8 mouse cellular contexts compared by ENCODE assay signal in genomic region chr14:33632790-33633372, GRCm38 (mm10). TPM values are rescaled to one million over a fixed set of nuclear protein-coding genes. Genes with fewer than 3 reads are reported as not detected.
DNase-seq lines count a peak whose midpoint lies in the region; ATAC-seq lines count a peak whose summit lies in the region.

No protein-coding gene starts in this region.

- H3K27me3 ChIP-seq in hindbrain, embryonic 10.5 days (ENCODE audit: insufficient read depth, poor library complexity, severe bottlenecking), result no peaks in the 10 kb centered on the region
- H3K27me3 ChIP-seq in hindbrain, embryonic 13.5 days, result no peaks in the 10 kb centered on the region
- H3K27me3 ChIP-seq in forebrain, embryonic 16.5 days (replicated peaks; ENCODE audit: control insufficient read depth, insufficient read depth, low read length), result no peaks in the 10 kb centered on the region

- peak; percentile 21 for DNase-seq in hindbrain, embryonic 10.5 days (ENCODE audit: low spot score)
- DNase-seq in R1 (ENCODE audit: low read depth, low spot score) (peak; percentile 13), liver (peak; percentile 11)
- peak; percentile 42 to 70 for DNase-seq in right cerebral cortex, adult 2 months (ENCODE audit: low spot score in 2 of 2)
- DNase-seq in c-Kit-positive CD71-positive TER-119-positive erythroid progenitor cells, embryonic 14.5 days (ENCODE audit: low spot score), result no peak
- no peak for DNase-seq in spleen, adult 12 weeks (ENCODE audit: low spot score)

- no peak for ATAC-seq in hindbrain, embryonic 13.5 days (ENCODE audit: low FRiP score)
- ATAC-seq in forebrain, embryonic 16.5 days, result peak; percentile 55

- no peaks in the 10 kb centered on the region for H3K9me3 ChIP-seq in hindbrain, embryonic 10.5 days
- H3K9me3 ChIP-seq in hindbrain, embryonic 13.5 days, result no peaks in the 10 kb centered on the region
- H3K9me3 ChIP-seq in forebrain, embryonic 16.5 days (ENCODE audit: control insufficient read depth, low read length), result no peaks in the 10 kb centered on the region

- H3K4me2 ChIP-seq in hindbrain, embryonic 13.5 days, result no peak overlapping the region
- H3K4me2 ChIP-seq in forebrain, embryonic 16.5 days (ENCODE audit: low read length), result no peak overlapping the region

- H3K36me3 ChIP-seq in hindbrain, embryonic 10.5 days, result no peaks in the 10 kb centered on the region
- no peaks in the 10 kb centered on the region for H3K36me3 ChIP-seq in hindbrain, embryonic 13.5 days
- H3K36me3 ChIP-seq in forebrain, embryonic 16.5 days (ENCODE audit: control insufficient read depth, insufficient read depth), result no peaks in the 10 kb centered on the region

- no peak overlapping the region for H3K4me3 ChIP-seq in hindbrain, embryonic 10.5 days
- H3K4me3 ChIP-seq in hindbrain, embryonic 13.5 days, result no peak overlapping the region
- no peak overlapping the region for H3K4me3 ChIP-seq in forebrain, embryonic 16.5 days (replicated peaks; ENCODE audit: low read length)

- 81% methylated on average over 8 of the region's 8 CpGs for WGBS in hindbrain, embryonic 10.5 days
- WGBS in hindbrain, embryonic 13.5 days, result 69% methylated on average over 8 of the region's 8 CpGs
- 72% methylated on average over 8 of the region's 8 CpGs for whole genome bisulfite sequencing in forebrain, embryonic 16.5 days

- H3K9ac ChIP-seq in hindbrain, embryonic 13.5 days, result no peak overlapping the region
- H3K9ac ChIP-seq in forebrain, embryonic 16.5 days (replicated peaks; ENCODE audit: low read depth, low read length), result no peak overlapping the region

- no peaks in the 10 kb centered on the region for H3K4me1 ChIP-seq in hindbrain, embryonic 10.5 days (replicated peaks)
- H3K4me1 ChIP-seq in hindbrain, embryonic 13.5 days (replicated peaks), result no peaks in the 10 kb centered on the region
- H3K4me1 ChIP-seq in forebrain, embryonic 16.5 days (replicated peaks; ENCODE audit: control insufficient read depth, insufficient read depth, low read length), result no peaks in the 10 kb centered on the region

- H3K27ac ChIP-seq in hindbrain, embryonic 10.5 days, result no peak overlapping the region
- no peak overlapping the region for H3K27ac ChIP-seq in hindbrain, embryonic 13.5 days
- H3K27ac ChIP-seq in forebrain, embryonic 16.5 days (ENCODE audit: low read length), result no peak overlapping the region

RNA-seq across cellular contexts. Expression of gene Ptpn20, which starts 43.9 kb away (rescaled TPM):
- polyA plus RNA-seq in hindbrain, embryonic 10.5 days (2016; fragmentation: Nextera tagmentation; extraction: Ambion mirVana), result 0.14 TPM in 1 of 2 replicates, not detected in the other
- polyA plus RNA-seq in hindbrain, embryonic 13.5 days (2015; fragmentation: Nextera tagmentation; extraction: Ambion mirVana), result 0.17 TPM in 1 of 2 replicates, not detected in the other
- 0.10 and 0.13 TPM in 2 replicates for polyA plus RNA-seq in forebrain, embryonic 16.5 days (2015; fragmentation: Nextera tagmentation; extraction: Ambion mirVana)

Comparison
In these comparisons a context has a peak if more than half of its experiments do, and no peak if none do; other contexts are left out.
1. DNase-seq: peak in hindbrain, embryonic 10.5 days (single experiment), R1 (single experiment), liver (single experiment) and right cerebral cortex, adult 2 months (2 of 2); none in c-Kit-positive CD71-positive TER-119-positive erythroid progenitor cells, embryonic 14.5 days (single experiment) and spleen, adult 12 weeks (single experiment).